Mouse (Mus musculus): ENCODE data around the gene Cacna1d. TPM values are rescaled to one million over a fixed set of nuclear protein-coding genes. Genes with fewer than 3 reads are reported as not detected.

Gene Cacna1d
- polyA plus RNA-seq, 1 experiment from 2014 or later: 2.9 TPM

DNA sequence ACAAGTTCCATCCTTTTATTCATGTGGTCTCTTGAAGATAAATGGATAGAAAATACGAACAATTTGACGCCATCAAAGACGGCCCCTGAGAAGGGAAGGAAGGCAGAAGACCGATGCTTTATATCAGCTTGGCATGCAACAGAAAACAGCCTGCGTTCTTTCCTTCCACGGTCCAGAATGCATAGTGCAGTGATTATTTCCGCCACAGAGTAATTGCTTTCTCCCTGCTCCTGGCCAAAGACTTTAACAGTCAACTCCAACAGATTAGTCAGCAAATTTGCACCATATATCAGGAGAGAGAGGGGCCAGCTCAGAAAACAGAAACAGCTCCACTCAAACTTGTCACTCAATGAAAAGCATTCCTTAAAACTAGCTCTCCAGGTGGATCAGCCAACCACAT lies 71.8 kb downstream of the Cacna1d start:
- ATAC-seq (ENCODE audit: low FRiP score, low read depth): no peak
- WGBS: 60% methylated on average over 7 of the region's 7 CpGs
- H3K4me2 ChIP-seq (replicated peaks): no peak overlapping the region

DNA sequence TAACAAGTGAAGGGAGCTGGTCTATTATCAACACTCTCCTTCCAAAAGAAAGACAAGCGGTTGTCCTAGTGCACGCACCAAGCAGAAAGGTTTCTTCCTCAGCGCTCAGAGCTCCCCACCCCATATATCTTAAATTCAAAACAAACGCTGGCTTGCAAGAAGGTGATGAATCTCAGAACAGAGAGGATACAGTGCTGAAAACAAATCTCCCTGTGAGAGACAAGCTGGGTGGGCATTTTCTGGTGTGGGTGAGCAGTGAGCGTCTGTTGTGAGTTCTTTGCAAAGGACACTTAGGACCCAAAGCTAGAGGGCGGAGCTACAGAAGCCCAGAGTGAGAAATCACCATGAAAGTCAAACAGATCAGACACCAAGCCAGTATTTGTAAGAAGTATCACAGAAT lies 72.2 kb downstream of the Cacna1d start:
- Histone ChIP-seq H3K27me3 (no peaks in the 10 kb centered on the region), H3K9me3 (no peaks in the 10 kb centered on the region), H3K4me2 (replicated peaks) (no peak overlapping the region), H3K4me1 (no peaks in the 10 kb centered on the region), H3K27ac (no peak overlapping the region), H3K9ac (no peak overlapping the region), H3K36me3 (no peaks in the 10 kb centered on the region), H3K4me3 (no peak overlapping the region)
- 70% methylated on average over 6 of the region's 6 CpGs for WGBS
- no peak for ATAC-seq (ENCODE audit: low FRiP score, low read depth)

More for the DNA sequence above, 71.8 kb downstream of the Cacna1d start:
- Histone ChIP-seq H3K9ac (no peak overlapping the region), H3K27ac (no peak overlapping the region), H3K9me3 (no peaks in the 10 kb centered on the region), H3K36me3 (no peaks in the 10 kb centered on the region), H3K27me3 (no peaks in the 10 kb centered on the region), H3K4me1 (no peaks in the 10 kb centered on the region), H3K4me3 (no peak overlapping the region)

- ATAC-seq (ENCODE audit: low FRiP score, low read depth): no peak
- H3K9ac ChIP-seq: no peak overlapping the region
- H3K27me3 ChIP-seq: no peaks in the 10 kb centered on the region
- H3K9me3 ChIP-seq: no peaks in the 10 kb centered on the region
- no peak overlapping the region for H3K4me3 ChIP-seq
- no peaks in the 10 kb centered on the region for H3K4me1 ChIP-seq
- no peak overlapping the region for H3K4me2 ChIP-seq (replicated peaks)
- 92% methylated on average over 5 of the region's 5 CpGs for WGBS
- H3K36me3 ChIP-seq: no peaks in the 10 kb centered on the region
- H3K27ac ChIP-seq: no peak overlapping the region
Observed at GRCm38 (mm10) chr14:30415830-30416229, 75.4 kb downstream of the Cacna1d start.

- WGBS: 55% methylated on average over 2 of the region's 2 CpGs
- Histone ChIP-seq H3K4me2 (replicated peaks) (no peak overlapping the region), H3K36me3 (no peaks in the 10 kb centered on the region), H3K9ac (no peak overlapping the region), H3K27me3 (no peaks in the 10 kb centered on the region), H3K27ac (no peak overlapping the region), H3K9me3 (no peaks in the 10 kb centered on the region), H3K4me1 (no peaks in the 10 kb centered on the region), H3K4me3 (no peak overlapping the region)
- no peak for ATAC-seq (ENCODE audit: low FRiP score, low read depth)
Observed at GRCm38 (mm10) chr14:30414131-30414530, 77.1 kb downstream of the Cacna1d start.

- ATAC-seq (ENCODE audit: low FRiP score, low read depth): no peak
- Histone ChIP-seq H3K27ac (no peak overlapping the region), H3K27me3 (no peaks in the 10 kb centered on the region), H3K9ac (no peak overlapping the region), H3K4me3 (no peak overlapping the region), H3K36me3 (no peaks in the 10 kb centered on the region), H3K4me1 (peaks cover 4% of the 10 kb centered on the region; the same call in 1 of the 2 replicates), H3K9me3 (no peaks in the 10 kb centered on the region), H3K4me2 (replicated peaks) (no peak overlapping the region)
- 85% methylated on average over 4 of the region's 4 CpGs for WGBS
Observed at GRCm38 (mm10) chr14:30409331-30409730, 81.9 kb downstream of the Cacna1d start.

GRCm38 (mm10) chr14:30405456-30406225 lies 85.6 kb downstream of the Cacna1d start:
- no peak overlapping the region for H3K27ac ChIP-seq
- H3K4me1 ChIP-seq: peaks cover 4% of the 10 kb centered on the region; the same call in 1 of the 2 replicates
- H3K36me3 ChIP-seq: no peaks in the 10 kb centered on the region
- H3K4me2 ChIP-seq (replicated peaks): no peak overlapping the region
- 0 out of 2 replicates have a peak, but pooled peaks cover 3% of the 10 kb centered on the region for H3K27me3 ChIP-seq
- 66% methylated on average over 8 of the region's 8 CpGs for WGBS
- ATAC-seq (ENCODE audit: low FRiP score, low read depth): no peak
- H3K9me3 ChIP-seq: no peaks in the 10 kb centered on the region
- no peak overlapping the region for H3K4me3 ChIP-seq
- H3K9ac ChIP-seq: no peak overlapping the region

DNA sequence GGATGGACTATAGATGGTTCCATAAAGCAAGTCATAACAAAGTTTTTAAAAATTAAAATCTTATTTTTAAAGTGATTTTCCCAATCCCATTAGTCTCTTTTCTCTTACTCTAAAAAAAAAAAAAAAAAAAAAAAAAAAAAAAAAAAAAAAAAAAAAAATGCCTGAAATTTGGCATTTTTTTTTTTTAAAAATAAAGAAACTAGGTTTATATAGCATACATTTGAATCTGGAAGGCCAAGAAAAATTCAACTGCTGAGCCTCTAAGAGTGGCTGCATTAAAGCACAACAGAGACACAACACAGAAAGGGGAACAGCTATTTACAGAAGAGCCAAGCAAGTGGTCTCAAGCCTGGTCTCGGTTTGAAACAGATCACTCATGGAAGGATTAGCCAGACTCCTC lies 112.9 kb downstream of the Cacna1d start:
- H3K4me1 ChIP-seq: no peaks in the 10 kb centered on the region
- 72% methylated on average over 1 of the region's 1 CpGs for WGBS
- peaks cover 4% of the 10 kb centered on the region; the same call in 1 of the 2 replicates for H3K9me3 ChIP-seq
- no peaks in the 10 kb centered on the region for H3K27me3 ChIP-seq
- no peak overlapping the region for H3K27ac ChIP-seq
- H3K9ac ChIP-seq: no peak overlapping the region
- no peak for ATAC-seq (ENCODE audit: low FRiP score, low read depth)
- no peaks in the 10 kb centered on the region for H3K36me3 ChIP-seq
- no peak overlapping the region for H3K4me3 ChIP-seq
- no peak overlapping the region for H3K4me2 ChIP-seq (replicated peaks)

DNA sequence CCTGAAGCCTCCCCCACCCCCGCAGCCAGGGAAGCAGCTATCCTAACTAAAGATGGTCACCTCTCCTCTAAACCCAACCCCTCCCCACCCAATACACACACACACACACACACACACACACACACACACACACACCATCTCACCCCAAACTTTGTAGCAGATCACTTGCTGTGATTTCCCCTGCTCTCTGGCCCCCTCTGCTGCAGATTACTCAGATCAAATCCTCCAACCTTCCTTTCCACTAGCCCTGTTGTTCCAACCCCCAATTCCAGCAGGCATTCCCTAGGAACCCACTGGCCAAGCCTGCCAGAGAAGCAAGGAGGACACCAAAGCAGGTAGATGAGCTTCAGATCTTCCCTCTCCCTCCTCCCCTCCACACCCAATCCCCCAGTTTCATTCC lies 118.4 kb downstream of the Cacna1d start:
- Histone ChIP-seq H3K27ac (no peak overlapping the region), H3K4me2 (replicated peaks) (no peak overlapping the region), H3K27me3 (no peaks in the 10 kb centered on the region), H3K4me3 (no peak overlapping the region), H3K9ac (no peak overlapping the region), H3K4me1 (no peaks in the 10 kb centered on the region), H3K9me3 (peaks cover 4% of the 10 kb centered on the region; the same call in 1 of the 2 replicates), H3K36me3 (no peaks in the 10 kb centered on the region)
- 40% methylated on average over 1 of the region's 1 CpGs for WGBS
- ATAC-seq (ENCODE audit: low FRiP score, low read depth): no peak

GRCm38 (mm10) chr14:30371070-30371469 lies 120.2 kb downstream of the Cacna1d start:
- H3K9ac ChIP-seq: no peak overlapping the region
- ATAC-seq (ENCODE audit: low FRiP score, low read depth): no peak
- WGBS: 70% methylated on average over 2 of the region's 2 CpGs
- H3K27ac ChIP-seq: no peak overlapping the region
- no peak overlapping the region for H3K4me2 ChIP-seq (replicated peaks)
- H3K4me1 ChIP-seq: no peaks in the 10 kb centered on the region
- H3K36me3 ChIP-seq: no peaks in the 10 kb centered on the region
- peaks cover 1% of the 10 kb centered on the region; the same call in 1 of the 2 replicates for H3K9me3 ChIP-seq
- H3K4me3 ChIP-seq: no peak overlapping the region
- no peaks in the 10 kb centered on the region for H3K27me3 ChIP-seq

- Histone ChIP-seq H3K9ac (no peak overlapping the region), H3K27ac (no peak overlapping the region), H3K4me3 (no peak overlapping the region), H3K9me3 (no peaks in the 10 kb centered on the region), H3K27me3 (no peaks in the 10 kb centered on the region), H3K4me2 (replicated peaks) (no peak overlapping the region), H3K36me3 (no peaks in the 10 kb centered on the region), H3K4me1 (no peaks in the 10 kb centered on the region)
- 81% methylated on average over 4 of the region's 4 CpGs for WGBS
- no peak for ATAC-seq (ENCODE audit: low FRiP score, low read depth)
Observed at GRCm38 (mm10) chr14:30367074-30367473, 124.2 kb downstream of the Cacna1d start.

DNA sequence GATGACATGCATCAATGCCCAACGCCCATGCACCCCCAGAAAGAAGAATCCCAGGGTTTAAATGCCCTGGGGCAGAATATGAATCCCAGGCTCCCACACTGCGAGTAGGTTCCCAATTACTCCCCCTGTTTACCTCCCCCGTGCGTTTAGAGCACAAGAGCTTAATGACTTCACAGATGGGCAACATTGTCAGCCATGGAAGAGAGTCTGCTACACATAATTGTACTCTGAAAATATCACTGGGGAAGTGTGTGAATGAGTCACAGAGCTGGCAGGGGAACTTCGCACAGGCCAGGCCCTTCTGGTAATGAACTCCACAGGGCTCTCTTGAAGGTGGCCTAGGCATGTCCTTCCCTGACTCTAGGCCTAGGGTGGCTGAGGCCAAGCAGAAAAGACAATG lies 125.4 kb downstream of the Cacna1d start:
- Histone ChIP-seq H3K9me3 (no peaks in the 10 kb centered on the region), H3K27ac (no peak overlapping the region), H3K4me2 (replicated peaks) (no peak overlapping the region), H3K9ac (no peak overlapping the region), H3K36me3 (no peaks in the 10 kb centered on the region), H3K27me3 (no peaks in the 10 kb centered on the region), H3K4me3 (no peak overlapping the region), H3K4me1 (peaks cover 5% of the 10 kb centered on the region; the same call in 1 of the 2 replicates)
- no peak for ATAC-seq (ENCODE audit: low FRiP score, low read depth)
- WGBS: 58% methylated on average over 5 of the region's 5 CpGs

DNA sequence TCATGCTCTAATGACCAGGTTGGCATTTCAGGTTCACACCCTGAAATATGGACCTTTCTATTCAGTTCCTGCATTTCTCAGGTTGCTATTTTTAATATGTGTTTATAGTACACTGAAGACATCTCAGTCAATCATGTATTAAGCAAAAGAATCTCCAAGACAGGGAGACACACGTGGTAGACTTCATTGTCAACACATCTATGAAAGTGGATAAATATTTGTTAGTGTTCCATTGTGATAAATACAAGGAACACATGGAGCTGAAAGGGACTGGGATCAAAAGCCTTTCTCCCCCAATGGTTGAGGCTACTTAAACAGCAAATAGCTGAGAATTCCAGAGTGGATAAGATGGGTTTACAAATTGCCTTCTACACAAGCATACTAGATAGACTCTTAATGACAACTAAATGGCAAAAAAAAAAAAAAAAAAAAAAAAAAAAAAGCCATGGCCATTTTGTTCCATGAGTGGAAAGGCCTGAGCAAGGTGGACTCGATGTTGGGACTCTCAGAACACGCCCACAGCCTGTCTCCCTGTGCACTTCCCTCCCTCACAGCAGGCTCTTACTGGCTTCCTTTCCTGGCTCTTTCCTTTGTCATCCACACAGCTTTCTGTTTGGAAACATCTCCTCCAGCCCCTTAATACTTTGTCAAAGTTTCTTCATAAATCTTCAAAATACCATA lies 127.6 kb downstream of the Cacna1d start:
- Histone ChIP-seq H3K9me3 (no peaks in the 10 kb centered on the region), H3K27ac (no peak overlapping the region), H3K4me3 (no peak overlapping the region), H3K4me1 (peaks cover 10% of the 10 kb centered on the region; the same call in 1 of the 2 replicates), H3K9ac (no peak overlapping the region), H3K4me2 (replicated peaks) (no peak overlapping the region), H3K36me3 (no peaks in the 10 kb centered on the region), H3K27me3 (no peaks in the 10 kb centered on the region)
- 74% methylated on average over 3 of the region's 3 CpGs for WGBS
- no peak for ATAC-seq (ENCODE audit: low FRiP score, low read depth)
